Mouse (Mus musculus) liver, postnatal 0 days (tissue): ENCODE results near the gene Slc37a4. TPM values are rescaled to one million over a fixed set of nuclear protein-coding genes. Genes with fewer than 3 reads are reported as not detected.
"Not testable (repeated sequence)": the region's sequence is repeated elsewhere in the genome, so short reads cannot be mapped to it uniquely, and the experiment has no call there.

Source experiments
- ATAC-seq: fragments of 200-750 bp; cut with Nextera tagmentation; 2 replicates; pipeline ENCODE4 v1.8.0; 2017; ENCODE audit warnings: mild to moderate bottlenecking, moderate library complexity
- DNase-seq: peaks from one replicate; pipeline ENCODE4 v3.0.0-alpha.2; 2016
- H3K27ac ChIP-seq: fragments of 300-500 bp; sonication (generic); 2 replicates; pipeline ENCODE4 v1.5.1; 2014; ENCODE audit warnings: antibody characterized with exemption, moderate library complexity, mild to moderate bottlenecking, low read depth
- H3K27me3 ChIP-seq: fragments of 300-500 bp; sonication (generic); 2 replicates; pipeline ENCODE4 v1.6.1; 2014; ENCODE audit warnings: low read length, control low read depth, mixed read lengths; ENCODE audit not compliant: insufficient read depth
- H3K36me3 ChIP-seq: fragments of 300-500 bp; sonication (generic); replicated peaks from 2 replicates; pipeline ENCODE4 v1.6.1; 2014; ENCODE audit warnings: mild to moderate bottlenecking, control low read depth, low read length, moderate library complexity, mixed read lengths; ENCODE audit not compliant: insufficient read depth
- H3K4me1 ChIP-seq: fragments of 300-500 bp; sonication (generic); 2 replicates; pipeline ENCODE4 v1.6.1; 2014; ENCODE audit warnings: antibody characterized with exemption, mild to moderate bottlenecking, control low read depth; ENCODE audit not compliant: insufficient read depth
- H3K4me2 ChIP-seq: fragments of 300-500 bp; sonication (generic); 2 replicates; pipeline ENCODE4 v1.6.1; 2014; ENCODE audit warnings: low read depth, mild to moderate bottlenecking, low read length, moderate library complexity, mixed read lengths
- H3K4me3 ChIP-seq: fragments of 300-500 bp; sonication (generic); 2 replicates; pipeline ENCODE4 v1.5.1; 2014; ENCODE audit warnings: low read depth, low read length
- H3K9ac ChIP-seq: fragments of 300-500 bp; sonication (generic); replicated peaks from 2 replicates; pipeline ENCODE4 v1.6.1; 2014; ENCODE audit warnings: mild to moderate bottlenecking, moderate library complexity
- H3K9me3 ChIP-seq: fragments of 300-500 bp; sonication (generic); 2 replicates; pipeline ENCODE4 v1.6.1; 2016; ENCODE audit warnings: mild to moderate bottlenecking, control low read depth, low read length, mixed read lengths
- CTCF ChIP-seq: sonication (generic); IDR thresholded peaks from 2 replicates; pipeline ENCODE4 v1.5.1; 2016; ENCODE audit warnings: antibody characterized with exemption, low read depth
- EP300 ChIP-seq: IDR thresholded peaks from 2 replicates; pipeline ENCODE4 v1.6.1; 2016; ENCODE audit warnings: antibody characterized with exemption, low read depth, mild to moderate bottlenecking
- WGBS: fragments of 180-500 bp; shearing (Covaris S2); extraction: QIAGEN DNeasy Blood & Tissue Kit; methylation state at CpG from one replicate; pipeline ENCODE4 v1.1.7; 2014; ENCODE audit not compliant: insufficient replicate concordance; 5-methylcytosine and 5-hydroxymethylcytosine counted together
- microRNA-seq: library from miRNA; unstranded; fragments of <30 nt; microRNA quantifications from one replicate; pipeline ENCODE4, GENCODE M21; 2016
- polyA plus RNA-seq: library from polyadenylated mRNA; unstranded; fragments of >200 nt; fragmentation: Nextera tagmentation; extraction: Ambion mirVana; gene quantifications from 2 replicates; pipeline ENCODE4 v1.2.1, GENCODE M21; 2015

Gene Slc37a4
- polyA plus RNA-seq, 1 experiment from 2014 or later: 188 TPM

GRCm38 (mm10) chr9:44440961-44441360 lies 44.3 kb downstream of the Slc37a4 start, which contains the start of gene Foxr1:
TSS of gene Foxr1 (minus strand) at chr9:44441136.
- no peak within 1 kb of the TSS for H3K4me3 ChIP-seq
- 72% methylated on average over 19 of the region's 19 CpGs for WGBS
- H3K36me3 ChIP-seq: no peaks in the 10 kb centered on the region
- no peaks in the 10 kb centered on the region for H3K4me1 ChIP-seq
- H3K4me2 ChIP-seq: no peak within 1 kb of the TSS
- no peak within 1 kb of the TSS for H3K9ac ChIP-seq
- DNase-seq: no peak
- no peak for ATAC-seq
- TF ChIP-seq CTCF: no peak
- H3K9me3 ChIP-seq: no peaks in the 10 kb centered on the region
- H3K27me3 ChIP-seq: no peaks in the 10 kb centered on the region
- no peak within 1 kb of the TSS for H3K27ac ChIP-seq

- ATAC-seq, H3K9ac ChIP-seq, H3K27me3 ChIP-seq, H3K27ac ChIP-seq, H3K36me3 ChIP-seq, H3K4me3 ChIP-seq, H3K4me2 ChIP-seq, H3K9me3 ChIP-seq, DNase-seq, H3K4me1 ChIP-seq: not testable (repeated sequence)
- WGBS: 69% methylated on average over 7 of the region's 7 CpGs
Observed at GRCm38 (mm10) chr9:44444402-44445025, 47.9 kb downstream of the Slc37a4 start.

- Histone ChIP-seq H3K4me1 (no peaks in the 10 kb centered on the region), H3K9me3 (no peaks in the 10 kb centered on the region), H3K9ac (no peak overlapping the region), H3K27ac (no peak overlapping the region), H3K4me3 (no peak overlapping the region), H3K36me3 (no peaks in the 10 kb centered on the region), H3K4me2 (no peak overlapping the region), H3K27me3 (0 out of 2 replicates have a peak, but pooled peaks cover 10% of the 10 kb centered on the region)
- ATAC-seq (no peak), DNase-seq (peak; percentile 37)
- TF ChIP-seq EP300 (no peak), CTCF (peak; percentile 67)
Observed at GRCm38 (mm10) chr9:44450387-44450786, 53.7 kb downstream of the Slc37a4 start.

Small RNA genes lying within 50 kb of the gene (microRNA-seq; reads per million reads assigned to microRNA genes)
- not detected for gene Mir7085

Other genes starting within 250 kb of the Slc37a4 start
- gene Cbl, start 162.8 kb upstream of the Slc37a4 start, polyA plus RNA-seq: 3.1 and 4.0 TPM in 2 replicates
- not detected in 2 replicates for gene Ccdc153, start 156.2 kb upstream of the Slc37a4 start, polyA plus RNA-seq
- gene Pdzd3, start 145.4 kb upstream of the Slc37a4 start, polyA plus RNA-seq: 0.08 TPM in 1 of 2 replicates, not detected in the other
- gene Nlrx1, start 128.3 kb upstream of the Slc37a4 start, polyA plus RNA-seq: 4.6 and 5.6 TPM in 2 replicates
- 4.2 TPM in 2 replicates for gene Abcg4, start 108.2 kb upstream of the Slc37a4 start, polyA plus RNA-seq
- gene Hinfp, start 91.2 kb upstream of the Slc37a4 start, polyA plus RNA-seq: 4.5 and 6.3 TPM in 2 replicates
- gene C2cd2l, start 76.6 kb upstream of the Slc37a4 start, polyA plus RNA-seq: 10.1 and 11.4 TPM in 2 replicates
- gene Dpagt1, start 70.8 kb upstream of the Slc37a4 start, polyA plus RNA-seq: 19.0 and 19.4 TPM in 2 replicates
- 152 and 164 TPM in 2 replicates for gene H2afx, start 62.2 kb upstream of the Slc37a4 start, polyA plus RNA-seq
- gene Hmbs, start 52.6 kb upstream of the Slc37a4 start, polyA plus RNA-seq: 517 and 539 TPM in 2 replicates
- gene Vps11, start 35.2 kb upstream of the Slc37a4 start, polyA plus RNA-seq: 12.1 and 13.3 TPM in 2 replicates
- 5.2 and 6.6 TPM in 2 replicates for gene Hyou1, start 17.4 kb upstream of the Slc37a4 start, polyA plus RNA-seq
- gene Rps25, start 10.3 kb downstream of the Slc37a4 start, polyA plus RNA-seq: 1,409 and 1,489 TPM in 2 replicates
- gene Trappc4, start 10.7 kb downstream of the Slc37a4 start, polyA plus RNA-seq: 48.0 and 50.4 TPM in 2 replicates
- gene Ccdc84, start 21.7 kb downstream of the Slc37a4 start, polyA plus RNA-seq: 11.8 and 12.5 TPM in 2 replicates
- not detected in 2 replicates for gene Foxr1, start 44.3 kb downstream of the Slc37a4 start, polyA plus RNA-seq
- gene Upk2, start 58.1 kb downstream of the Slc37a4 start, polyA plus RNA-seq: not detected in 2 replicates
- gene Bcl9l, start 86.0 kb downstream of the Slc37a4 start, polyA plus RNA-seq: 2.0 and 2.2 TPM in 2 replicates
- gene Cxcr5, start 165.0 kb downstream of the Slc37a4 start, polyA plus RNA-seq: 0.32 and 0.55 TPM in 2 replicates
- 5.3 and 6.3 TPM in 2 replicates for gene Ddx6, start 208.0 kb downstream of the Slc37a4 start, polyA plus RNA-seq